Mouse (Mus musculus): ENCODE results near the gene Matn1. TPM values are rescaled to one million over a fixed set of nuclear protein-coding genes. Genes with fewer than 3 reads are reported as not detected.

The Matn1 gene
- total and polyA plus RNA-seq, 2 experiments from 2014 or later = 0.20 TPM; not detected in 1

GRCm38 (mm10) chr4:130919750-130920356 lies 24.3 kb upstream of the Matn1 start:
- ATAC-seq (ENCODE audit: low FRiP score) (no peak), DNase-seq (ENCODE audit: low spot score) (peak; percentile 58)
- Histone ChIP-seq H3K4me1 (ENCODE audit: insufficient read depth, low read length) (no peaks in the 10 kb centered on the region), H3K9ac (replicated peaks; ENCODE audit: low read length, poor library complexity, severe bottlenecking) (no peak overlapping the region), H3K27me3 (ENCODE audit: insufficient read depth, low read length) (no peaks in the 10 kb centered on the region), H3K27ac (ENCODE audit: low read depth, low read length) (no peak overlapping the region), H3K36me3 (ENCODE audit: insufficient read depth, low read length) (no peaks in the 10 kb centered on the region), H3K9me3 (ENCODE audit: low read length) (no peaks in the 10 kb centered on the region), H3K4me3 (ENCODE audit: low read depth, low read length) (no peak overlapping the region), H3K4me2 (ENCODE audit: low read depth, low read length, poor library complexity, severe bottlenecking) (no peak overlapping the region)
- no peak for TF ChIP-seq CTCF (IDR thresholded peaks at IDR 0.05)
- WGBS = 65% methylated on average over 9 of the region's 9 CpGs

GRCm38 (mm10) chr4:130920951-130921693 lies 23.1 kb upstream of the Matn1 start:
- Histone ChIP-seq H3K4me1 (ENCODE audit: insufficient read depth, low read length) (no peaks in the 10 kb centered on the region), H3K9ac (replicated peaks; ENCODE audit: low read length, poor library complexity, severe bottlenecking) (no peak overlapping the region), H3K9me3 (ENCODE audit: low read length) (no peaks in the 10 kb centered on the region), H3K36me3 (ENCODE audit: insufficient read depth, low read length) (no peaks in the 10 kb centered on the region), H3K27ac (ENCODE audit: low read depth, low read length) (no peak overlapping the region), H3K4me3 (ENCODE audit: low read depth, low read length) (no peak overlapping the region), H3K4me2 (ENCODE audit: low read depth, low read length, poor library complexity, severe bottlenecking) (no peak overlapping the region), H3K27me3 (ENCODE audit: insufficient read depth, low read length) (no peaks in the 10 kb centered on the region)
- DNase-seq (ENCODE audit: low spot score) = no peak
- ATAC-seq (ENCODE audit: low FRiP score) = no peak
- TF ChIP-seq CTCF (IDR thresholded peaks at IDR 0.05) = no peak
- 41% methylated on average over 11 of the region's 12 CpGs for WGBS

GRCm38 (mm10) chr4:130921986-130922385 lies 22.2 kb upstream of the Matn1 start:
- Histone ChIP-seq H3K27ac (ENCODE audit: low read depth, low read length) (no peak overlapping the region), H3K4me1 (ENCODE audit: insufficient read depth, low read length) (no peaks in the 10 kb centered on the region), H3K9me3 (ENCODE audit: low read length) (no peaks in the 10 kb centered on the region), H3K4me2 (ENCODE audit: low read depth, low read length, poor library complexity, severe bottlenecking) (no peak overlapping the region), H3K4me3 (ENCODE audit: low read depth, low read length) (no peak overlapping the region), H3K36me3 (ENCODE audit: insufficient read depth, low read length) (no peaks in the 10 kb centered on the region), H3K9ac (replicated peaks; ENCODE audit: low read length, poor library complexity, severe bottlenecking) (no peak overlapping the region), H3K27me3 (ENCODE audit: insufficient read depth, low read length) (no peaks in the 10 kb centered on the region)
- ATAC-seq (ENCODE audit: low FRiP score) (no peak), DNase-seq (ENCODE audit: low spot score) (no peak)
- no peak for TF ChIP-seq CTCF (IDR thresholded peaks at IDR 0.05)
- WGBS = 77% methylated on average over 10 of the region's 10 CpGs

GRCm38 (mm10) chr4:130926274-130926673 lies 17.9 kb upstream of the Matn1 start:
- H3K4me3 ChIP-seq (ENCODE audit: low read depth, low read length) = no peak overlapping the region
- no peak overlapping the region for H3K27ac ChIP-seq (ENCODE audit: low read depth, low read length)
- no peaks in the 10 kb centered on the region for H3K27me3 ChIP-seq (ENCODE audit: insufficient read depth, low read length)
- H3K9me3 ChIP-seq (ENCODE audit: low read length) = no peaks in the 10 kb centered on the region
- H3K9ac ChIP-seq (replicated peaks; ENCODE audit: low read length, poor library complexity, severe bottlenecking) = no peak overlapping the region
- no peak for TF ChIP-seq CTCF (IDR thresholded peaks at IDR 0.05)
- no peaks in the 10 kb centered on the region for H3K36me3 ChIP-seq (ENCODE audit: insufficient read depth, low read length)
- DNase-seq (ENCODE audit: low spot score) (no peak), ATAC-seq (ENCODE audit: low FRiP score) (no peak)
- H3K4me1 ChIP-seq (ENCODE audit: insufficient read depth, low read length) = no peaks in the 10 kb centered on the region
- WGBS = 63% methylated on average over 5 of the region's 6 CpGs
- H3K4me2 ChIP-seq (ENCODE audit: low read depth, low read length, poor library complexity, severe bottlenecking) = no peak overlapping the region

- H3K9ac ChIP-seq (replicated peaks; ENCODE audit: low read length, poor library complexity, severe bottlenecking) = no peak overlapping the region
- WGBS = 85% methylated on average over 12 of the region's 12 CpGs
Measured at GRCm38 (mm10) chr4:130927821-130928220, 16.4 kb upstream of the Matn1 start.

DNA sequence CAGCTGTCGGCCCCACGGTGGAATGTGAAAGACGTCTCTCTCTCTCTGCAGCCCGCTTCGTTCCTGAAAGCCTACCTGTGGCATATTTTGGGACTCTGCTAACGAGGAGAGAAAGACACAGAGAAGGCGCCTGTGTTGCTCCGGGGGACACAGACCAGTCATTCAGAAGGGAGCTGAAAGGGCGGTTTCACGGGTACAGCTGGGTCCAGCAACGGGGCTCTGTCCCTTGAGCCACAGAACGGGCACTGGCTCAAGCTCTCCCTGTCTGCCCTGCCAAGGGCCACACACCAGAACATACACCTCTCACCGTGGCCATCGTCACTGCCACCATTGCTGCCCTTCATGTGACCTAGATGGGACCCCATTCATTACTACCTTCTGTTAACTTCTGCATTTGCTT lies 1.5 kb upstream of the Matn1 start:
- no peak for DNase-seq (ENCODE audit: low spot score)
- H3K36me3 ChIP-seq (ENCODE audit: insufficient read depth, low read length) = no peaks in the 10 kb centered on the region

More at GRCm38 (mm10) chr4:130927821-130928220, 16.4 kb upstream of the Matn1 start:
- H3K27ac ChIP-seq (ENCODE audit: low read depth, low read length) = no peak overlapping the region
- H3K4me1 ChIP-seq (ENCODE audit: insufficient read depth, low read length) = no peaks in the 10 kb centered on the region
- H3K36me3 ChIP-seq (ENCODE audit: insufficient read depth, low read length) = no peaks in the 10 kb centered on the region
- no peak overlapping the region for H3K4me2 ChIP-seq (ENCODE audit: low read depth, low read length, poor library complexity, severe bottlenecking)
- no peaks in the 10 kb centered on the region for H3K27me3 ChIP-seq (ENCODE audit: insufficient read depth, low read length)
- ATAC-seq (ENCODE audit: low FRiP score) = no peak
- H3K4me3 ChIP-seq (ENCODE audit: low read depth, low read length) = no peak overlapping the region
- DNase-seq (ENCODE audit: low spot score) = no peak
- no peak for TF ChIP-seq CTCF (IDR thresholded peaks at IDR 0.05)
- no peaks in the 10 kb centered on the region for H3K9me3 ChIP-seq (ENCODE audit: low read length)

More for the DNA sequence above, 1.5 kb upstream of the Matn1 start:
- H3K9me3 ChIP-seq (ENCODE audit: low read length) = no peaks in the 10 kb centered on the region
- H3K27me3 ChIP-seq (ENCODE audit: insufficient read depth, low read length) = no peaks in the 10 kb centered on the region
- no peak overlapping the region for H3K9ac ChIP-seq (replicated peaks; ENCODE audit: low read length, poor library complexity, severe bottlenecking)
- no peak for ATAC-seq (ENCODE audit: low FRiP score)
- TF ChIP-seq CTCF (IDR thresholded peaks at IDR 0.05) = no peak
- no peak overlapping the region for H3K4me3 ChIP-seq (ENCODE audit: low read depth, low read length)
- no peaks in the 10 kb centered on the region for H3K4me1 ChIP-seq (ENCODE audit: insufficient read depth, low read length)
- H3K4me2 ChIP-seq (ENCODE audit: low read depth, low read length, poor library complexity, severe bottlenecking) = no peak overlapping the region
- WGBS = 61% methylated on average over 14 of the region's 14 CpGs
- H3K27ac ChIP-seq (ENCODE audit: low read depth, low read length) = no peak overlapping the region
